Mouse (Mus musculus): ENCODE data around the gene Gns.

Gns gene

DNA sequence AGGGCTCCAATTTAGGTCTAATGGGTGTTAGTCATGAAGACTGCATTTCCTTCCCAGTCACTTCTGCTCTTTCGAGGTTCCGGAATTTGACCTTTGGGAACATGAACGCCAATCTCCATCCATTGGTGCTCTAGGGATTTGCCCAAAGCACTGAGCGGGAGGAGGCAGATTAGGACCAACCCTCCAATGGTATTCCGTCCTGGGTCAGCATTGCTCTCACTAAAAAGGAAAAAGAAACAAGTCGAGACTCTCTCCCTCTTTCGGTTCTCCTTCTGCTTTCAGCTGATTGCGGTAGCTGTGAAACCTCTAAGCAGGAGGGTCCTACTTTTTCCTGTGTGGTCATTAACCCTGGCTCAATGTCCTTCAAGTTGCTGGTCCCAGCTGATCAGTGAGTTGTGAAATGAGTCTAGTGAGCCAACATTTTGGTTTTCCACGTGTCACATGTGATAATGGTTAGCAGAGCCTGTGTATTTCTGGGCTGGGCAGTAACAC is 937 bp downstream of the Gns start:
- peak; percentile 54 for DNase-seq (ENCODE audit: low spot score)

DNA sequence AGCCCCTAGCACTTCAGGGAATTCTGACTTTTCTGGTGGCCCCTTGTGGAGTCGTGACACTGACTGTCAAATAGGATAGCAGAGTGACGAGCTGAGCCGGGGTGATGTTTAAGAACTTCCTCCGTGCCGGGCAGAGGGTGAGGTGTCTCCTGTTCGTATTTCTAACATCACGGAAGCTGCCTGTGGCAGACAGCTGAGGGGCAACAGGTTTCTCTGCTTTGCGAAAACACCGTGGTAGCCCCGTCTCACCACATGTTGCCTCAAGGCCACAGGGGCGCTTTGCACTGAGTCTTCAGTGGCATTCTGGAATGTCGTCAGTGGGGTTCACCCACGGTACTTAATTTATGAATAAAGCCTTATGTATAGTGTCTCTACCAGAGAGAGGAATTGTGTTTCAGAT is 2.4 kb downstream of the Gns start:
- DNase-seq (ENCODE audit: low spot score) = no peak

DNA sequence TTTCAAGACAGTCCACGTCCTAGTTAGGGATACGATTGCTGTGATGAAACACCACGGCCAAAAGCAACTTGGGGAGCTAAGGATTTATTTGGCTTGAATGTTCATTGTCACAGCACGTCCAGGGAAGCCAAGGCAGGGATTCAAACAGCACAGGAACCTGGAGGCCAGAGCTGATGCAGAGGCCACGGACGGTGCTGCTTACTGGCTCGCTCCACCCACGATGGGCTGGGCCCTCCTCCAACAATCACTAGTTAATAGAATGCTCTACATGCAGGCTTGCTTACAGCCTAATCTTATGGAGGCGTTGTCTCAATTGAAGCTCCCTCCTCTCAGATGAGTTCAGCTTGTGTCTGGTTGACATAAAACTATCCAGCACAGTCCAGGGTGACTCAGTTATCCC is 2.9 kb downstream of the Gns start:
- DNase-seq (ENCODE audit: low spot score) = no peak

DNA sequence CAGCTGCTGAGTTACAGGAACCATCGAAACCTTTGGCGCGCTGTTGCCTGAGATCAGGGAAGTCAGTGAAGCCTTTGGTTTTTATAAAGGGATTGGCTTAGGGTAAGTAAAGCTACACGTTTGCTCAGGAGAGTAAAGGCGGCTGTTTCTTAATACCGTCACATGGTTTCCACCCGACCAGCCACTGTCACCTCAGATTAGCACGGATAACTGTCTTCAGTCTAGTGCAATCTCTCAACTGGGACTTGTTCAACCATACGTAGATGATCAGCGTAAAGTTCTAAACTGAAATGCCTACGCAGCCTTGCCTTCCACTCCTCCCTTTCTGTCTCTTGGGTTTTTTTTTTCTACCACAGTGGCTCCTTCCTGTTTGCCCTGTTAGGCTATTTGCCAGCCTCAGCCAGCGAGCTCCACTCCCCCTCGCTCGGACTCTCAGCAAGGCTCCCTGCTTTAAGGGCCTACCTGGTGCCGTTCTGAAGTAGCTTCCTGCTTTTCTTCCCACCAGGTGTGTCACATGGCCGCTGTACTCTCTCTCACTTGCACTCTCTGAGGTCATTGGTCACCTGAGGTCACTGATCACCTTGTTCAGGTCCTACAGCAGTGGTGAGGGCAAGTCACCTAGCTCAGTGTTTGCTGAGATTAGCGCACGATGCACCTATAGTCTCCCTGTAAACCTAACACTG is 4.0 kb downstream of the Gns start:
- DNase-seq (ENCODE audit: low spot score) = no peak

DNA sequence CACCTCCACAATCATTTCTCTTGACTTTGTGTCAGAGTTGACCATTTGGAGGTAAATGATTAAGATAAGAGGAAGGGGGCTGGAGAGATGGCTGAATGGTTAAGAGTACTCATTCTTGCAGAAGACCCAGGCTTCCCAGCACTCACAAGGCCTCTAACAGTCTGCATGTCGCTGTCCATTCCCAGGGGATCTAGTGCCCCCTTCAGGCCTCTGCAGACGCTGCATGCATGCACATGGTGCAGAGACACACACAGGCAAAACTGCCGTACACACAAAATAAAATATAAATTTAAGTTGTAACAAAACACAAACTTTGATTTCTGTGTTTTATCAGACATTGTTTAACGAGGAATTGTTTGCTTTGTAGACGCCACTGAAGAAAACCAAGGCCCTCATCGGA is 5.9 kb downstream of the Gns start:
- DNase-seq (ENCODE audit: low spot score) = no peak

DNA sequence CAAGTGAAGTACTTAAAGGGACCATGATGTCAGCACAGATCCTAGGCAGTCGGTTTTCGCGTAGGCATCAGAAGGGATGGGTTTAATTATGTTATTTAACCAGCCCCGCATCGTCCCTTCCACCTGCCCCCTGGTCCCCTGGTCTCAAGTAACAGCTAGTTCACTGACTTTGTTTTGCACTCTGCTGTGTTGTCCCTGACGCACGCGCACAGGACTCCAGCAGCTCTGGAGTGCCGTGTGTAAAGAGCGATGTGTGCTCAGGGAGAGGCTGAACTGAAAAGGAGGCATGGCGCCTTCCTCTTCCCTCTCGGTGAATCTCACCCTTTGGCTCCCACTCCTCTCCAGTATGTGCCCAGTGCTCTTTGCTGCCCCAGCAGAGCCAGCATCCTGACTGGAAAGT is 9.1 kb downstream of the Gns start:
- no peak for DNase-seq (ENCODE audit: low spot score)

DNA sequence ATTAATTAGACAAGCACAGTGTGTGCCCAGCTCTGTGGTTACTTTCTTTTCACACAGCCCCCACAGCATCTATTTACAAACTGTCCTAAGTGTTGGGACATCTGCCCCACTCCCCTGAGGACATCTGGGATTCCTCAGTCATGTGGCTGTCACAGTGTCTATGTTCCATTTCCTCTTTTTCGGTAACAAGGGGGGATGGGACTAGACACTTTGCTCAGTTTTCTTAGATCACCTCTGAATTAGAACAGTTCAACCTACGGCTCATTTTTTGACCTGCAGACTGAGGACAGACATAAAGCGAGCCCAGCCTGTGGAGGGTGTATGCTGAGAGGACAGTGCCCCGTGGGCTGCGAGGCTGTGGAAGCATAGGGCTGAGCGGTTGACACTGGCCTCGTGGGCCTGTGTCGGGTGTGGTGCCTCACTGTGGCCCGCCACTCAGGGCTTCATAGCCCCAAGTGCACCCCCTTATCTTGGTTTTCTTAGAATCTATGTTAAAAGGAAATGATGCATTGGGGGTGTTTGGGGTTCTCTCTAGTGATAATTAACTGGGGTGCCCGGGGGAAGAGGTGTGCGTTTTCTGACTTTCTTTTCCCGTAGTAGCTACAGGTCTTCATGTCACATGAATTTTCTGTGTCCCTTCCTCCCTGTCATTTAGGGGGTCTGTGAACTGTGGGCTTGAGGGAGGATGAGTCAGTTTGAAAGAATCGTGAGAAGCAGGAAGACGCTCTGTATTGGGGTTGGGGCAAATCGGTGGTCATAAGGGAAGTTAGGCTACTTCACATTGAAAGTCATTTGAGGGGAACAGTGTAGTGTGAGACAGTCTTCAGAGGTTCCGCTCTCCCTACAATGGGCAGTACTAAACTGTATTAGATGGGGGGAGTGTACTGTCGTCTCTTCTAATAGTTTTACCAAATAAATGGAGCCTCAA is 10.1 kb downstream of the Gns start:
- no peak for DNase-seq (ENCODE audit: low spot score)

DNA sequence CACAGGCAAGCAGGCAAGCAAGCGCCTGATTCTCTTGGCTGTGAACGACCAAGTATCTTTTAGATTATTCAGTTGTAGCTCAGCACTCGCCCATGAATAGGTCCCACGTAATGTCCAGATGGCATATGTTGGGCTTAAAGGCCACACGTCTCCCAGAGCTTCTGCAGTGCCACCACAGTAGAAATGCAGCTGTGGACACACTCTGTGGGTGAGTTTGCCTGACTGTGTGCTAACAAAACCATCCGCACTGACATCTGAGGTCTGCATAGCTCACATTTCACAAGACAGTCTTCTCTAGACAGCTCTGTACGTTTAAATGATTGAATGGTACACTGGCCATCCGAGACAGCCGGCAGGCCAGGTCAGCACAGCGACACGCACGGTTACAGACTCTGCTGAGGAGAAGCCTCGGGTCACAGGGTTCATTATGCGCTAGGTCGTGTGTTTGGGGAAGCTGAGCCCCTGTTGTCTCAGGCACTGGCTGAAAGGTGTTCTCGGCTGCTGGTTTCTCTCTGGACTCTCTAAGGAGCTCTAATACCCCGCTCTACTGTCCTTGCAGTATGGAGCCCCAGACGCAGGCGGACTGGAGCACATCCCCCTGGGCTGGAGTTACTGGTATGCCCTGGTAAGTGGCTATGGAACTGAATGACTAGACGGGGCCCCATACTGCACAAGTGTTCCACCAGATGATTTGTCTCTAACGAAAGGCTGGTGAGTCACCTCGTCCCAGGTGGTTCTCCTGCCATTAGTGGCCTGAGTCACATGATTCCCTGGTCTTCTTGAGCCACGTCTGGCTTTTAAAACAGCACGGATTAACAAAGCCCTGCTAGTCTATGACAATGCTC is 11.0 kb downstream of the Gns start:
- no peak for DNase-seq (ENCODE audit: low spot score)

DNA sequence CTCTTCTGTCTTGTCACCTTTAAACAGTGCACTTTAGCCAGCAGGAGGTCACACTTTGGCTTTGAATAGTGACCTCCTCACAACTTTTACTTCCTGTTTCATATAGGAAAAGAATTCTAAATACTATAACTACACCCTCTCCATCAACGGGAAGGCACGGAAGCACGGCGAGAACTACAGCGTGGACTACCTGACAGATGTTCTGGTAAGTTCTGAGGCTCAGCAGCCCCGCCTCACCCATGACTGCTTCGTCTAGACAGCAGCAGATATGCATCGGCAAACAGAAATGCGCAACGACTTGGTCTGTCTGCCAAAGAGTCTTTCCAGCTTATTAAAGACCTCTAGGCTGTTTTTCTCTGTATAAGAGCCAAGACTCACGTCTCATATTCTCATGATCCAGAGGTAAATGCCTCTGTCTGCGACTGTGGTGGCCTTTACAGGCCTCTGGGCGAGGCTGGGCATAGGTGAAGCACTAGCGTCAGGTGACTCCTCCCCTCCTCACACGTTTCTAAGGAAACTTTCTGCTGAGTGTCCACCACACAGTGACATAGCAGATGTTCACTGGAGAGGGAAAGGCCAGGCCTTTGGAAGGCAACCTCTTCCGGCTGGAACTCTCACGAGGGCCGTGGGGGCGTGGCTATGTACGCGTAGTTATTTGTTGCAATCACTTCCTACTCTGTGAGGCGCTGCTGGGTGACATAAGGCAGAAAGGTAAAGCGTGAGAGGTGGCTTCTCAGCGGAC is 11.8 kb downstream of the Gns start:
- DNase-seq (ENCODE audit: low spot score) = no peak

DNA sequence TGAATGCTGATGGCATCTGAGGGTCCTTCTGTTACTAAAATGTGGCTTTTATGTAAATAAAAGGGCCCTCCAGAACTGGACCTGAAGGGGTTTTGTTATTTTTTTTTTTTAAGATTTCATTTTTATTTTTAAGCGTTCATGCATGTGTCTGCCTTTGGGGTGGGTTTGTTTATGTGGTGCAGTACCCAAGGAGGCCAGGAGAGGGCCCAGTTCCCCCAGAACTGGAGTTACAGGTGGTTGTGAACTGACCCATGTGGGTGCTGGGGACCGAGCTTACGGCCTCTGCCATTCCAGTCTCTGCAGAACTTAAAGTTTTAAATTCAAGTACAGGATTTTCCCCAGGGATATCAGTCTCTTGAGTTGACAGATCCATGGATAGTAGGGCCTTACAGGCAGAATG is 14.5 kb downstream of the Gns start:
- no peak for DNase-seq (ENCODE audit: low spot score)

DNA sequence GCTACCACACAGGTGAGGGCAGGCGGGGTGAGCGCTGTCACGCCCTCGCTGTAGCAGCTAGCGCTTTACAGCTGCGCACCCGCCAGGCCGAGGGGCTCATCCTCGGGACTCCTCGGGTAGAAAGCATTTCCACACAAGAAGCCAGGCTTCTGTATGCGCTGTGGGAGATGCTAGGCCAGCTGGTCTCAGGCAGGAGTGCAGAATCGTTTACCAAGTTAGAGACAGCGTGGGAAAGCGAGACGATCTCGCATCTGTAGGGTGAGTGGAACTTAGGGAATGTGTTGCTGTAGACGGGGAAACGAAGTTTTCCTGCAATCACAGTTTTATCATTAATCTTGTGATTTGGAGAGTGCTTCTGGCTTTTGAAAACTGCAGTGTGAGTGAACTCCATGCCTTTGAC is 16.4 kb downstream of the Gns start:
- no peak for DNase-seq (ENCODE audit: low spot score)

DNA sequence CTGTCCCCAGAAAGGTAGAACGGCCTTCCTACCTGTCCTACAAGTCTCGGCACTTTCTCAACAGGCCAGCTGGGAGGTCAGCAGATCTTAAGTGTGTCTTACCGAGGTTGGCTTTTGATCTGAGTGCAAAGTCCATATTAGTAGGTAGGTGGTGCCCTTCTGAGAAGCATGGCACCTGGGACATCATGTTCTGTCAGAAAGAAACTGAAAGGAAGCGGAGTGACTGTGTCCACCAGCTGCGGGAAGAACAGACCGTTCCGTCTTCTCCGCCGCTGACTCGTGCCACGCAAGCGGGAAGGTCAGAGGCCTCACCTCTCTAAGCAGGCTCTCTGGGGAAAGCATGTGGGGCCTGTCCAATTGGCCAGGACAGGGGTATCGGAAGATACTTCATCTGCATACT is 19.8 kb downstream of the Gns start:
- no peak for DNase-seq (ENCODE audit: low spot score)

DNA sequence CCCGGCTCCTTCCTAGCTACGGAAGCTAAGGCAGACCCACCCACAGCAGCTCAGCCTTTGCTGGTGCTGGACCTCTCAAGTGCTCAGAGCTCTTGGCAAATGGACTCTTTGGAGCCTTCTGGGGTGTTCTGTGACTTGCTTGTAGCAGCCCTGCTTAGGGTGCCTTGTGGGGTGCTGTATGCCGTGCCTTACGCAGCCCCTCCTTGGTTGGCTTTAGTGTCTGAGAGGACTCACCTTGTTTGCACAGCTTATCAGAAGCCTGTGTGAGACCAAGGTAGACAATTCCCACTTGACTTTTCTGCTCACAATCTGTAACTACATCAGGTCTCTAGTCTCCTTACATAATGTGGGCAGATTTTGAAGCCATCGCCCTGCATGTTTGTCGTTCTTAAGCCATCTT is 20.8 kb downstream of the Gns start:
- no peak for DNase-seq (ENCODE audit: low spot score)

DNA sequence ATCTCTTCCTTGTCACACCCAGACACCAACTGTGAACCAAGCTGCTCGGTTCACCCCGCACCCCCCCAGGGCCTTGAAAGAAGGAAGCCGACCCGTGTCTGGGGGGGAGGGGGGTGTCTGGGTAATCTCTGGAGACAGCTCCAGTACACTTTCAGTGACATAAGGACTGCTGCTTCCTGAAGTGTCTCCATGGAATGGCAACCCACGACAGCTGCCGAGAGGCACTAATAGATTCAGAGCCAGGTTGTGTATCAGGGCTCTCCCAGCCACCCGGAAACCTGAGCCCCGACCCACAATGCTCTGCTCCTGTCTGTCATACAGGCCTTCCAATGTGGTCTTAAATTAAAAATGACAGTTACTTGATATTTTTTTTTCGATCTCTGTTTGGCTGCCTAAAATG is 21.5 kb downstream of the Gns start:
- DNase-seq (ENCODE audit: low spot score) = no peak

DNA sequence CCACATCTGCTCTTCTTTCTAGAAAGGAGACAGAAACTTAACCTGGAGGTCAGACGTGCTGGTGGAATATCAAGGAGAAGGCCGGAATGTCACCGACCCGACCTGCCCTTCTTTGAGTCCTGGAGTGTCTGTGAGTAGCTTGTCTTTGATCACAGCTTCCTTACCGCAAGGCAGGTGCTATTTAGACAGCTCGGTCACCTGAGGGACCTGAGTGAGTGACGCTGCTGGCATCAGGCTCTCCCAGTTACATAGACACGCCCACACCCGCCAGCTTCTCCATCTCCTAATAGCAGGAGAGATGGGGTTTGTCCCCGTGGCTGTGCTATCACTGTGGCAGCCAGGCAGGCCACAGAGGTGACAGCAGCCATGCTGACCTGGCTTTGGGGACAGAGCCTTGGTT is 25.7 kb downstream of the Gns start:
- DNase-seq (ENCODE audit: low spot score) = no peak

DNA sequence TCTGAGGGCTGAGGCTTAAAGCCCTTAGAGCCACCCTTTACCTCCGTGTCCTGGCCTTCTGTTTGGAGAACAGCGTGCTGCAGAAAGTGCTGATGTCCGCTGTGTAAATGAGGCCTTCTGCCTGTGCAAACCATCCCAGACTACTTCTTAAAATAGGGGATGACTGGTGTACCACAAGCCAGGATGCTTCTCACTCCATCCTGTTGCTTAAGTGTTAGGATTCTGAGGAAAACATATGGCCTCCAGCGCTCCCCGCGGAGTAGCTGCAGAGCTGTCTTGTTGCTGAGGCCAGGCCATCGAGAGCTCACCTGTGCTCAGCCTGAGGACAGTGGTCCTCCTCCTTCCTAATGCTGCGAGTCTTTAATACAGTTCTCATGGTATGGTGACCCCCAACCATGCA is 27.0 kb downstream of the Gns start:
- DNase-seq (ENCODE audit: low spot score) = no peak

DNA sequence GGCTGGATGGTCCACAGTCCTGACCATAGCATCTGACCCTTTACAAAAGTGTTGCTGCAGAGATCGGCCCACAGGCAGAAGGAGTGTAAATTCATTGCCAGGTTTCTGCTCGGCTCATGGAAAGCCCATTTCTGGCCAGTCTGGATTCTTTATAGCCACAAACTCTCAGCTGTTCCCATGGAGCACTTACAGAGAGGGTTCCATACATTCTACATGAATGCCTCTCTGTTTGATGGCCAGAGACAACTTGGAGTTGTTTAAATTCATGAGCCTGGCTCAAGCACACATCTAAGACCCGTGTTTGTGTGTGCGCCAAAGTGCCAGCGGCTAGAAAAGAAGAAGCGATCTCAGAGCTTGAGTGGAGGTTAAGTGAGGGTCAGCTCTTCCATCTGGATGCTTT is 29.4 kb downstream of the Gns start:
- no peak for DNase-seq (ENCODE audit: low spot score)

DNA sequence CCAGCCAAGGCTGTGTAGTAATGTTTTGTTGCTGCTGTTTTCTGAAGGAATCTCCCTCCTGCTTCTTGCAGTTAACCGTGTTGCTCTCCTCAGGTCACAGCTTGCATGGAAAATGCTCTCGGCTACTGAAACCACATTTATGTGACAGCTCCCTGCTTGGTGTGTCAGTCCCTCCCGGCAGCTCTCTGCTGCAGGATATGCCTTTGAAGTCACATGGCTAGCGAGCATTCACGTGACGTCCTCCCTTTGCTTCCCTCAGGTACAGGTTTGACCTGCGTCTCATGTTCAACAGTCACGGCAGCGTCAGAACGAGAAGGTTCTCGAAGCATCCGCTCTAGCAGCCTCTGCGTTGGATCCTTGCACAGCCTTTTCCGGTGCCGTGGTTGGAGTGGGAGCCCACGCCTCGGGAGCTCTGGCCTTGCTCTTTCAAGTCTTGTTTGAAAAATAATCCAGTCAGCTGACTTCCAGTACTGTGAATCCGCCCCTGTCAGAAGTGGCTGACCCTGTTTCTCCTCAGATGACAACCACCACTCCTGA is 30.0 kb downstream of the Gns start:
- DNase-seq (ENCODE audit: low spot score) = no peak

DNA sequence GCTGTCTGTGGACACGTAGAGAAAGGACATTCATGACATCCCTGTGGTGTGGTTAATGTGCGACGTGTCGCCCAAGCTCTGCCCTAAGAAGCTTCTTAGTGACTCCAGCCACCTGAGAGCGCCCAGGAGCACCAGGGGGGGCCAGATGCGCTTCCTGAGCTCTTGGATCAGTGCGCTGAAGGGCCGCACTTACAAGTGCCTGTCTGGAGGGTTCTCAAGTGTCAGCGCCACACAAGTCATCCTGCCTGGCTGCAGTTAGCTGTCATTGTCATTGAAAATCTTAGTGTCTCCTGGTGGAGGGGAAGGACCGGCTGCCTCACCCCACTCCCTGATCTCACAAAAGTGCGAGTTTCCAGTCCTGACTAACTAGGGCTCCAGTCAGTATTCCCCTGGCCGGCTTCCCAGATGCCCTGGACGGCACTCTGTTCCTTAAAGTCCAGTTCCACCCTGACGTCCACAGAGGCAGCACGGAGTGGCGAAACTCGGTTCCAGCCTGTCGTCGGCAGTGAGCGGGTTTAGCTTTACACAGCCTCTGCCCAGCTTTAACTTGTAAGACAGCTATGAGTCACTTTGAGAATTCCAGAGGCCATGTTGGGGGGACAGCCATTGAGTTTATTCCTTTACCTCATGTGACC is 30.8 kb downstream of the Gns start:
- DNase-seq (ENCODE audit: low spot score) = no peak

DNA sequence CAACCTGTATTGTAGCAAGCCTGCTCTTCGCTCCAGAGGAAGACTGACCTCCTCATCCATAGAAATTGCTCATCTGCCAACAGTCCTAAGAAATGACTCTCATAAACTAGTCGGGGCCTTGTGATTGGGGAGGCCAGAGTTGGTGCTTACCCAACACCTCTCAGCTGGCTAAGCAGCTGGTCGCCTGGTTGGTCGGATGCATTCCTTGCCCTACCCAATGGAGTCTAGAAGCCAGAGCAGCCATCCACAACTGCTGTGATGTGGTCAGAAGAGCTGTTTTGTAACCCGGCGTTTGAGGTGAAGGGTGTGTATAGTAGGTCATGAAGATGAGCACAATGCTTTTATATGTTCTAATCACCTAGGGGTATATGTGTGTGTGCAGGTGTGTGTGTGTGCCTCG is 33.7 kb downstream of the Gns start:
- DNase-seq (ENCODE audit: low spot score) = no peak

DNA sequence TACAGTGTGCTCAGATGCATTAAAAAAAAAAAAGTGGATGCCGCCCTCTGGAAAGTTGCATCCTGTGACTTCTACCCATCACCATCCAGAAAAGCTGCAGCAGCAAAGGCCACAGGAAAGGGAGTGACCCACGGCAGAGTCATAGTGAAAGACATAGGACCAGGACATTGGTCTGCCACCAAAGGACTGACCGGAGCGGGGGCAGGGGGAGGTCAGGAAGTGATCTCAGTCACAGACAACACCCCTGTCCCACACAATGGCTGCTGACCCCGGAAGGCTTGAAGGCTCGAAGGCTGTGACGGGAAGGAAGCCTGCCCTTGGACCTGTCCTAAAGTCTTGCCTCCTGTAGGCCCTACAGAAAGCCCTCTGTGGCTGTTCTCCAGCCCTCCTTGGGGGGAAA is 36.1 kb downstream of the Gns start:
- DNase-seq (ENCODE audit: low spot score) = peak; percentile 35

Measured in embryo, embryonic 10 days (tissue).